Mouse (Mus musculus) C2C12 (cell line): ENCODE measurements around the gene Sh3bp4.

Experiments used
- CEBPB ChIP-seq: IDR thresholded peaks from one replicate; pipeline ENCODE4 v1.6.1; 2011; ENCODE audit warnings: low read depth, mild to moderate bottlenecking, control low read depth, moderate library complexity
- CTCF ChIP-seq: IDR thresholded peaks from one replicate; pipeline ENCODE4 v1.5.1; 2011; ENCODE audit not compliant: control insufficient read depth, insufficient read depth, insufficient read length
- MAX ChIP-seq: IDR thresholded peaks from one replicate; pipeline ENCODE4 v1.6.1; 2011; ENCODE audit warnings: mild to moderate bottlenecking, control low read depth
- MYOD1 ChIP-seq: IDR thresholded peaks from one replicate; pipeline ENCODE4 v1.6.1; 2011; ENCODE audit warnings: low read depth; ENCODE audit not compliant: control insufficient read depth, insufficient read length
- MYOG ChIP-seq: IDR thresholded peaks from one replicate; pipeline ENCODE4 v1.6.1; 2011; ENCODE audit not compliant: control insufficient read depth, insufficient read length; ENCODE audit errors: extremely low read depth
- USF1 ChIP-seq: IDR thresholded peaks from one replicate; pipeline ENCODE4 v1.6.1; 2011; ENCODE audit warnings: low read depth, mild to moderate bottlenecking, control low read depth, moderate library complexity

DNA sequence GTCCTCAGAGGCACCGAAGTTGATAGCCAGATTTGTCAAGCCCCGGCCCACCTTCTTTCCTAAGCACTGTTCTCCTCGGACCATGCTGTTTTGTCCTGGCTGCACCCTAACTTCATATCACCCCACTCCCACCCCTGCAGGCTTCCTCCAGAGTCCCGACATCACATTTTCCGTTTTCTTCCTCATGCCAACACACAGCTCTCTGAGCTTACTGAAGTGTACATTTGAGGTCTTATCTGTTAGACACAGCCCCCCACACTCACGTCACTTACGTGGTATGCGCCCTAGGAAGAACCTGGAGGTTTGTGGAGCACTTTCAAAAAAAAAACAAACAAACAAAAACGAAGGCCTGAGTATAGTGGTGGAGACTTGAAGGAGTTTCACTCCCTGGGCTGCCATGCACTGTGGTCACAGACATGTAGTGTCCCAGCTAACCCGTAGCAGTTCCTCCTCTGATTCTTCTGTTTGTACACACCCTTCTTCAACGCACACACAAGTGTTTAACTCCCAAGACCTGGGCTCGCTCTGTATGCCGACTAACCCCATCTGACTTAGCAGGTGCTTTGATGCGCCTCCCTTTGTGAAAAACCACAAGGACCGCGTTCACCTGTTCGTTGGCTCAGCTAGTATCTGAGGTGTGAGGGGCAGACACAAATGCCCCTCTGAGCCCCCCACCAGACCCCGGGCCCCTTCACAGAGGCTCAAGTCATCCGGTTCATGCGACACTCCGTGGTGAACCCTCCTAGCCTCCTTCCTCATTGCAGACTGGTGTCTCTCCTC lies 19.8 kb downstream of the Sh3bp4 start:
- TF ChIP-seq CEBPB (no peak), MAX (no peak), CTCF (no peak), MYOD1 (no peak), MYOG (no peak), USF1 (no peak)
